Mouse (Mus musculus) heart, adult 11 months (tissue): ENCODE measurements around the gene Iqce.

Experiments used
- DNase-seq: peaks from one replicate; pipeline ENCODE4 v3.0.0; 2022

Iqce gene

GRCm38 (mm10) chr5:140637989-140638388, 64.2 kb downstream of the Iqce start:
- DNase-seq = no peak

- no peak for DNase-seq
Measured at GRCm38 (mm10) chr5:140637058-140637410, 65.1 kb downstream of the Iqce start.

GRCm38 (mm10) chr5:140636316-140637057, 65.7 kb downstream of the Iqce start:
- DNase-seq = peak; percentile 95

GRCm38 (mm10) chr5:140634798-140635722, 67.1 kb downstream of the Iqce start:
- peak; percentile 92 for DNase-seq

GRCm38 (mm10) chr5:140633432-140633831, 68.7 kb downstream of the Iqce start:
- DNase-seq = peak; percentile 88

- DNase-seq = no peak
Measured at GRCm38 (mm10) chr5:140628995-140629394, 73.2 kb downstream of the Iqce start.

GRCm38 (mm10) chr5:140627580-140627979, 74.6 kb downstream of the Iqce start:
- no peak for DNase-seq

- peak; percentile 91 for DNase-seq
Measured at GRCm38 (mm10) chr5:140624961-140625360, 77.2 kb downstream of the Iqce start.

GRCm38 (mm10) chr5:140624238-140624637, 77.9 kb downstream of the Iqce start:
- DNase-seq = no peak

GRCm38 (mm10) chr5:140623791-140624190, 78.4 kb downstream of the Iqce start:
- DNase-seq = no peak

- peak; percentile 91 for DNase-seq
Measured at GRCm38 (mm10) chr5:140622978-140623670, 79.1 kb downstream of the Iqce start.

- peak; percentile 91 for DNase-seq
Measured at GRCm38 (mm10) chr5:140621517-140621916, 80.7 kb downstream of the Iqce start.

GRCm38 (mm10) chr5:140621092-140621491, 81.1 kb downstream of the Iqce start:
- peak; percentile 92 for DNase-seq

- peak; percentile 93 for DNase-seq
Measured at GRCm38 (mm10) chr5:140619895-140620736, 82.1 kb downstream of the Iqce start.

- peak; percentile 96 for DNase-seq
Measured at GRCm38 (mm10) chr5:140619151-140619771, 82.9 kb downstream of the Iqce start.

GRCm38 (mm10) chr5:140617714-140618113, 84.5 kb downstream of the Iqce start:
- peak; percentile 99 for DNase-seq

- DNase-seq = peak; percentile 97
Measured at GRCm38 (mm10) chr5:140616691-140617090, 85.5 kb downstream of the Iqce start.

GRCm38 (mm10) chr5:140616110-140616503, 86.1 kb downstream of the Iqce start:
- peak; percentile 89 for DNase-seq

GRCm38 (mm10) chr5:140615321-140616109, 86.7 kb downstream of the Iqce start:
- no peak for DNase-seq

- no peak for DNase-seq
Measured at GRCm38 (mm10) chr5:140614837-140615236, 87.3 kb downstream of the Iqce start.

GRCm38 (mm10) chr5:140614141-140614540, 88.0 kb downstream of the Iqce start:
- DNase-seq = peak; percentile 91
